Mouse (Mus musculus) G1E (cell line): ENCODE measurements at regions not wholly inside any gene's neighbourhood (a gene's known extent, or its start where the extent isn't known, plus 50 kb on each side); places are given as distances from the start of the nearest gene placed in this dataset.

ENCODE experiments used
- ATAC-seq: 2 replicates; pipeline ENCODE4 v1.8.0; 2016; ENCODE audit warnings: mild to moderate bottlenecking; ENCODE audit not compliant: insufficient number of reproducible peaks, poor library complexity, low FRiP score, severe bottlenecking; ENCODE audit errors: extremely low read depth
- DNase-seq: peaks from one replicate; pipeline ENCODE4 v3.0.0; 2012; ENCODE audit warnings: low spot score
- H3K27me3 ChIP-seq: 2 replicates; pipeline ENCODE4 v1.6.1; 2012; ENCODE audit warnings: mild to moderate bottlenecking, low read length, inconsistent platforms; ENCODE audit not compliant: insufficient read depth
- H3K36me3 ChIP-seq: replicated peaks from 2 replicates; pipeline ENCODE3; 2012; ENCODE audit warnings: mild to moderate bottlenecking, inconsistent platforms
- H3K4me1 ChIP-seq: 2 replicates; pipeline ENCODE4 v1.6.1; 2012; ENCODE audit warnings: low read depth, low read length, inconsistent platforms, mixed read lengths; ENCODE audit not compliant: insufficient read depth
- H3K4me3 ChIP-seq: 2 replicates; pipeline ENCODE4 v1.5.1; 2012; ENCODE audit warnings: low read depth, mild to moderate bottlenecking, inconsistent platforms, low read length, moderate library complexity, mixed read lengths
- H3K9me3 ChIP-seq: replicated peaks from 2 replicates; pipeline ENCODE4 v1.6.1; 2012; ENCODE audit warnings: inconsistent platforms
- CTCF ChIP-seq: IDR thresholded peaks from 2 replicates; pipeline ENCODE4 v1.5.1; 2012; ENCODE audit warnings: low read depth, low read length, inconsistent platforms, mixed read lengths
- GATA1 ChIP-seq: IDR thresholded peaks from 2 replicates; pipeline ENCODE4 v1.6.1; 2012; ENCODE audit warnings: borderline replicate concordance, low read length, inconsistent platforms, mixed read lengths
- GATA2 ChIP-seq: IDR thresholded peaks from 2 replicates; pipeline ENCODE4 v1.6.1; 2012; ENCODE audit warnings: low read depth, low read length, inconsistent platforms, borderline replicate concordance
- POLR2AphosphoS5 ChIP-seq: IDR thresholded peaks from 2 replicates; pipeline ENCODE4 v1.6.1; 2012; ENCODE audit warnings: low read depth, low read length, inconsistent platforms; ENCODE audit not compliant: insufficient replicate concordance
- TAL1 ChIP-seq: conservative IDR thresholded peaks from 2 replicates; pipeline ENCODE4 v1.6.1; 2012; ENCODE audit warnings: low read depth, low read length, inconsistent platforms, mixed read lengths

GRCm38 (mm10) chr4:88935316-88935715 is 55.3 kb upstream of the Ifne start:
- Histone ChIP-seq H3K9me3 (peaks cover 15% of the 10 kb centered on the region), H3K4me1 (no peaks in the 10 kb centered on the region), H3K36me3 (no peaks in the 10 kb centered on the region), H3K27me3 (no peaks in the 10 kb centered on the region), H3K4me3 (no peak overlapping the region)
- no peak for TF ChIP-seq POLR2AphosphoS5
- TF ChIP-seq GATA1, result no peak
- TF ChIP-seq TAL1, result no peak
- TF ChIP-seq CTCF, result no peak
- TF ChIP-seq GATA2, result no peak
- ATAC-seq (no peak), DNase-seq (no peak)

GRCm38 (mm10) chr4:88934266-88935025 is 54.4 kb upstream of the Ifne start:
- DNase-seq, result no peak
- no peaks in the 10 kb centered on the region for H3K4me1 ChIP-seq
- H3K27me3 ChIP-seq, result no peaks in the 10 kb centered on the region
- no peak for ATAC-seq
- TF ChIP-seq GATA2 (no peak), CTCF (no peak), GATA1 (no peak), TAL1 (no peak), POLR2AphosphoS5 (no peak)
- no peak overlapping the region for H3K4me3 ChIP-seq
- H3K9me3 ChIP-seq, result peaks cover 21% of the 10 kb centered on the region
- no peaks in the 10 kb centered on the region for H3K36me3 ChIP-seq

- no peak for DNase-seq
- ATAC-seq, result no peak
- Histone ChIP-seq H3K4me3 (no peak overlapping the region), H3K9me3 (peaks cover 19% of the 10 kb centered on the region), H3K4me1 (no peaks in the 10 kb centered on the region), H3K27me3 (no peaks in the 10 kb centered on the region), H3K36me3 (no peaks in the 10 kb centered on the region)
- TF ChIP-seq CTCF (no peak), POLR2AphosphoS5 (no peak), GATA2 (no peak), GATA1 (no peak), TAL1 (no peak)
These were observed 51.2 kb upstream of the Ifne start for GRCm38 (mm10) chr4:88931217-88931616.
